Mouse (Mus musculus): ENCODE data around the gene Dusp14.

- TF ChIP-seq CTCF (IDR thresholded peaks at IDR 0.05; ENCODE audit: borderline replicate concordance, extremely low read depth, insufficient read depth, insufficient read length), result no peak
- TF ChIP-seq POLR2A (IDR thresholded peaks at IDR 0.05; ENCODE audit: borderline replicate concordance, extremely low read depth, insufficient read depth, insufficient read length, poor library complexity, severe bottlenecking), result no peak
Observed at GRCm38 (mm10) chr11:84028271-84029028, 40.6 kb downstream of the Dusp14 start.
